Mouse (Mus musculus) stomach, postnatal 0 days (tissue): ENCODE measurements around the gene Foxl1.

ENCODE experiments used
- CTCF ChIP-seq: IDR thresholded peaks from 2 replicates; pipeline ENCODE4 v1.5.1; 2016; ENCODE audit warnings: antibody characterized with exemption, low read depth, mild to moderate bottlenecking, moderate library complexity
- EP300 ChIP-seq: optimal IDR thresholded peaks from 2 replicates; pipeline ENCODE3; 2016; ENCODE audit warnings: antibody characterized with exemption

DNA sequence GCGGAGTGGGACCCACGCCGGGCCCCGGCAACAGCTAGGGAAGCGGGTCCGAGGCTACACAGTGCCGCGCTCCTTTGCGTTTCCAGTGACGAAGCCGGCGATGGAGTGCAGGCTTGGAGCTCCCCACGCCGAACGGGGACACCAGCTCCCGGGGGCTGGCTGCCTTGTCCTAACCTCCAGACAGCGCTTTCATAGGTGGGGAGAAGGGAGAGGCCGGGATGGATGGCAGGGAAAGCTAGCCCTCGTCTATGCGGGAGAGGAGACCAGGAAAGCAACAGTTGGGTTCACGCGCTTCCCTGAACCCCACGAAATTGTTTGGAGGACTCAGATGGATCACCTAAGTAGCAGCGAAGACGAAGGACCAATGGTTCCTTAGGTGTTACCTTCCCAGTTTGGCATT lies 12.6 kb upstream of the Foxl1 start:
- TF ChIP-seq CTCF, result no peak
- no peak for TF ChIP-seq EP300
